Mouse (Mus musculus) sigmoid colon, adult 10 weeks (tissue): Measurements from ENCODE around the gene Gm4737. TPM values are rescaled to one million over a fixed set of nuclear protein-coding genes. Genes with fewer than 3 reads are reported as not detected.

Experiments
- polyA plus RNA-seq: library from polyadenylated mRNA; stranded (reverse); fragments of 350-450 nt; fragmentation: Illumina TruSeq; extraction: RNeasy Lipid Tissue Mini Kit (QIAGEN cat#74804); gene quantifications from one replicate; pipeline ENCODE4 v1.2.3, GENCODE M21; 2014; ENCODE audit warnings: low read depth, low replicate concordance

Gm4737 gene
- polyA plus RNA-seq, result 7.3 TPM

DNA sequence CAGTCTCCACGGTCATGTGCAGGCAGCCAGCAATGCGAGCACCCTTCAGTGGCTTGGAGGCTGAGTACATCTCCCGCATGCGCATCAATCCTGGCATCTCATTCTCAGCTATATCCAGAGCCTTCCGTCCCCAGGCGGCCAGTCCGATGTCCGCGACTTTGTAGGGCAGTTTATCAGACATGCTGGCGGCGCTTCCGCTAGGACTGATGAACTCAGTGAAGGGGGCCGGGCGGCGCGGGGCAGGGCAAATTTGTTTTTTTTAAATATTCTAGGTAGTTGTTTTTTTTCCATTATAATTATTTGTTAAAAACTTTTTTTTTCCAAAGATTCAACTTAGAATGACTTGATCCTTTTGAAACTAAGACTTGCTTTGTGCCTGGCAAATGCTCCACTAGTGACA is at the start of gene Gm4737:
Gene Gm4737, minus strand, starts transcription at position 246 of the 400 bp plus-strand sequence.

DNA sequence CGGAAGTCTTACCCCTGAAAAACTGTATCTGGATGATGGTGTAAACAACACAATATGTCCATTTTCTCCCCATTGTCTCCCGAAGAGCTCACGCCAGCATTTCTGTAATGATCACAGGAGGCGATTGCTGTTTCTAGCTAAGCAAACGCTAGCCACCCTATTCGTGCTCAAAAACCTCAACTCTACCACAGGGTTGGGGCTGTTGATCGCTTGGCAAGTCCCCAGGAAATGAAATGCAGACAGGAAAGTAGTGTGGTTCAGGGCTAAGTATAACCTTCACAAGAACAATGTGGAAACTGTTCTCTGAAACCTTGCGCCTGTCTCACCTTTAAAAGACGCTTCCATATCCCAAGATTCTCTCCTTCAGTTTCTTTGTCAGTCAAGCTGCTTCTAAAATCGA is 34.9 kb downstream of the Gm4737 start, which contains the start of gene Cd96:
Gene Cd96, minus strand, starts transcription at position 232 of the 400 bp plus-strand sequence.

Other genes with a start within 250 kb of the Gm4737 start
- 25.6 TPM for gene Phldb2, start 201.5 kb downstream of the Gm4737 start, polyA plus RNA-seq
- gene Plcxd2, start 144.9 kb downstream of the Gm4737 start, polyA plus RNA-seq, result 9.9 TPM
- 1.4 TPM for gene Cd96, start 34.8 kb downstream of the Gm4737 start, polyA plus RNA-seq